In the genomic region with DNA sequence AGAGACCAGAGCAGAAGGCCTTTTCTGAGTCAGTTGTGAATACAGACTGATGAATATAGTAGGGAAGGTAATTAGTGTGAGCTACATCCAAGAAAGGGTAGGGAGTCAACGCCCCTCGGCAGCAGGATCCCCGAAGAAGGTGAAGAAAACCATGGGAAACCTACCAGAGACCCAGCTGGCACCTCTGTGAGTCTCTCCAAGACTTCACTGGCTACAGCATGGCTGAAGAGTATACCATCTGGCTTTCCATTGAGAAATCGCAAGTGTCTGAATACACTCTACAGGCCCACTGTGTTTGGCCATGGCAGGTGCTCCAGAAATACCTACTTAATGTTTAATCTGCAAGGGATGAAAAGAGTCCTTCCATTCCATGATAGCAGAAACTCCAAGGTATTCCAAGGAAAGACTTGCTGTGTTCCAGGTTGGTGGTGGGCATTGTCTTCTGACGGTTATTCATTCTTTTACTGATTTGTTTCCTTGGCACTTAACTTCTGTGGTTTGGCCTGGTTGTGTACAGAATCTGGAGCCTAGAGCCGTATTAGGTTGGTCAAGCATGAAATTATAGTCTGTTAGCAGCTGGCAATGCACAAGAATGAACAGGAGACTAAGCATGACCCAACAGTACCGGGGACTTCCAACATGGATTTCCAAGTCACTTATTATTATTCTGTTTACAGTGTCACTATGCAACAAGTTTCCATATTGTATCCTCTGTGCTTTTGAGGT, we compare ENCODE assay signal across 25 mouse cellular contexts.
A peak's percentile ranks its signal among the peaks of the same experiment; 100 is the strongest.
DNase-seq lines count a peak whose midpoint lies in the region; ATAC-seq and TF ChIP-seq lines count a peak whose summit lies in the region.
"Had no signal": no experiment of that assay in that cellular context is flagged by ENCODE, and none has a peak within 500 bp of the region (broad histone marks: within the 10 kb centered on the region; RNA-seq: fewer than 3 reads in every experiment).

No protein-coding gene starts in this region.

- DNase-seq in cerebellum, adult 9-10 months, result peak; percentile 27
- DNase-seq in cerebellum, adult 8-10 months, result no peak
- DNase-seq in forebrain, embryonic 14.5 days (ENCODE audit: low spot score), result no peak
- peak; percentile 63 for DNase-seq in midbrain, postnatal 0 days (ENCODE audit: low spot score)
- DNase-seq in midbrain, embryonic 11.5 days (ENCODE audit: low spot score, missing footprints), result no peak
- DNase-seq in natural killer cell, adult 2 months (ENCODE audit: low spot score in 2 of 2), result no peak
- DNase-seq: adrenal gland, postnatal 36 days; heart, postnatal 14 days; kidney, postnatal 36 days; layer of hippocampus, postnatal 36 days; lung, adult 18-20 months; lung, postnatal 10 days; right cerebral cortex, postnatal 14 days; thymus, adult 2 months; thymus, postnatal 4 days had no signal

- 61% methylated on average over 7 of the region's 7 CpGs for WGBS in forebrain, embryonic 16.5 days
- WGBS in forebrain, embryonic 14.5 days, result 55% methylated on average over 7 of the region's 7 CpGs
- 86% methylated on average over 7 of the region's 7 CpGs for WGBS in midbrain, postnatal 0 days
- 90% methylated on average over 7 of the region's 7 CpGs for WGBS in midbrain, embryonic 11.5 days

- peak; percentile 43 for ATAC-seq in forebrain, embryonic 16.5 days
- no peak; the same call in 1 of the 2 replicates for ATAC-seq in forebrain, embryonic 14.5 days
- ATAC-seq in midbrain, postnatal 0 days (ENCODE audit: low FRiP score), result no peak; the same call in 1 of the 2 replicates
- no peak for ATAC-seq in midbrain, embryonic 11.5 days (ENCODE audit: low FRiP score)
- ATAC-seq: CD4-positive, CD25-positive, alpha-beta regulatory T cell, adult 4 months; intestine, embryonic 16.5 days; liver, embryonic 12.5 days had no signal

- H3K27ac ChIP-seq in forebrain, embryonic 16.5 days (ENCODE audit: low read length), result no peak overlapping the region
- H3K27ac ChIP-seq in forebrain, embryonic 14.5 days (ENCODE audit: low read depth, low read length), result no peak overlapping the region
- no peak overlapping the region for H3K27ac ChIP-seq in midbrain, postnatal 0 days (ENCODE audit: low read depth, low read length)
- H3K27ac ChIP-seq in midbrain, embryonic 11.5 days (ENCODE audit: low read depth, low read length), result no peak overlapping the region
- H3K27ac ChIP-seq: embryonic facial prominence, embryonic 15.5 days; heart, embryonic 13.5 days; hindbrain, embryonic 14.5 days; limb, embryonic 13.5 days; liver, embryonic 12.5 days; midbrain, embryonic 10.5 days; stomach, postnatal 0 days had no signal

- no peak overlapping the region for H3K4me2 ChIP-seq in forebrain, embryonic 16.5 days (ENCODE audit: low read length)
- no peak overlapping the region for H3K4me2 ChIP-seq in forebrain, embryonic 14.5 days (ENCODE audit: low read length)
- no peak overlapping the region for H3K4me2 ChIP-seq in midbrain, postnatal 0 days (ENCODE audit: low read depth, low read length, poor library complexity, severe bottlenecking)
- H3K4me2 ChIP-seq in midbrain, embryonic 11.5 days, result no peak overlapping the region
- H3K4me2 ChIP-seq: embryonic facial prominence, embryonic 15.5 days; heart, embryonic 13.5 days; hindbrain, embryonic 14.5 days; limb, embryonic 13.5 days; liver, embryonic 12.5 days had no signal

- no peaks in the 10 kb centered on the region for H3K27me3 ChIP-seq in forebrain, embryonic 16.5 days (replicated peaks; ENCODE audit: control insufficient read depth, insufficient read depth, low read length)
- no peaks in the 10 kb centered on the region for H3K27me3 ChIP-seq in forebrain, embryonic 14.5 days (replicated peaks; ENCODE audit: control insufficient read depth, insufficient read depth, low read length)
- no peaks in the 10 kb centered on the region for H3K27me3 ChIP-seq in midbrain, postnatal 0 days (ENCODE audit: insufficient read depth, low read length)
- no peaks in the 10 kb centered on the region for H3K27me3 ChIP-seq in midbrain, embryonic 11.5 days (ENCODE audit: control insufficient read depth, insufficient read depth, low read length)
- H3K27me3 ChIP-seq: embryonic facial prominence, embryonic 15.5 days; heart, embryonic 13.5 days; limb, embryonic 13.5 days; liver, embryonic 12.5 days had no signal

- no peaks in the 10 kb centered on the region for H3K9me3 ChIP-seq in forebrain, embryonic 16.5 days (ENCODE audit: control insufficient read depth, low read length)
- H3K9me3 ChIP-seq in forebrain, embryonic 14.5 days (replicated peaks; ENCODE audit: control insufficient read depth, low read length), result no peaks in the 10 kb centered on the region
- no peaks in the 10 kb centered on the region for H3K9me3 ChIP-seq in midbrain, postnatal 0 days (ENCODE audit: low read length)
- H3K9me3 ChIP-seq in midbrain, embryonic 11.5 days (ENCODE audit: control insufficient read depth, low read length), result no peaks in the 10 kb centered on the region
- H3K9me3 ChIP-seq: embryonic facial prominence, embryonic 15.5 days; heart, embryonic 13.5 days; limb, embryonic 13.5 days; liver, embryonic 12.5 days; midbrain, embryonic 10.5 days had no signal

- no peaks in the 10 kb centered on the region for H3K36me3 ChIP-seq in forebrain, embryonic 16.5 days (ENCODE audit: control insufficient read depth, insufficient read depth)
- no peaks in the 10 kb centered on the region for H3K36me3 ChIP-seq in forebrain, embryonic 14.5 days (ENCODE audit: control insufficient read depth, insufficient read depth, low read length)
- H3K36me3 ChIP-seq in midbrain, postnatal 0 days (ENCODE audit: insufficient read depth, low read length), result no peaks in the 10 kb centered on the region
- H3K36me3 ChIP-seq in midbrain, embryonic 11.5 days (ENCODE audit: control insufficient read depth, insufficient read depth, low read length), result no peaks in the 10 kb centered on the region
- H3K36me3 ChIP-seq: embryonic facial prominence, embryonic 15.5 days; heart, embryonic 13.5 days; limb, embryonic 13.5 days; liver, embryonic 12.5 days; midbrain, embryonic 10.5 days had no signal

- H3K4me1 ChIP-seq in forebrain, embryonic 16.5 days (replicated peaks; ENCODE audit: control insufficient read depth, insufficient read depth, low read length), result peaks cover 7% of the 10 kb centered on the region; the same call in 1 of the 2 replicates
- H3K4me1 ChIP-seq in forebrain, embryonic 14.5 days (ENCODE audit: control insufficient read depth, insufficient read depth, low read length), result peaks cover 10% of the 10 kb centered on the region
- H3K4me1 ChIP-seq in midbrain, postnatal 0 days (ENCODE audit: insufficient read depth, low read length), result no peaks in the 10 kb centered on the region
- no peaks in the 10 kb centered on the region for H3K4me1 ChIP-seq in midbrain, embryonic 11.5 days (ENCODE audit: control insufficient read depth, insufficient read depth, low read length)
- H3K4me1 ChIP-seq: embryonic facial prominence, embryonic 15.5 days; heart, embryonic 13.5 days; liver, embryonic 12.5 days; midbrain, embryonic 10.5 days had no signal

- TF ChIP-seq CTCF in midbrain, postnatal 0 days (IDR thresholded peaks at IDR 0.05), result no peak

- H3K9ac ChIP-seq in forebrain, embryonic 16.5 days (replicated peaks; ENCODE audit: low read depth, low read length), result no peak overlapping the region
- H3K9ac ChIP-seq in forebrain, embryonic 14.5 days (ENCODE audit: low read length), result no peak overlapping the region
- H3K9ac ChIP-seq in midbrain, postnatal 0 days (replicated peaks; ENCODE audit: low read length, poor library complexity, severe bottlenecking), result no peak overlapping the region
- H3K9ac ChIP-seq in midbrain, embryonic 11.5 days (ENCODE audit: low read length), result no peak overlapping the region
- H3K9ac ChIP-seq: embryonic facial prominence, embryonic 15.5 days; heart, embryonic 13.5 days; hindbrain, embryonic 14.5 days; limb, embryonic 13.5 days; liver, embryonic 12.5 days had no signal

- no peak overlapping the region for H3K4me3 ChIP-seq in forebrain, embryonic 16.5 days (replicated peaks; ENCODE audit: low read length)
- no peak overlapping the region for H3K4me3 ChIP-seq in forebrain, embryonic 14.5 days (ENCODE audit: low read depth, low read length)
- H3K4me3 ChIP-seq in midbrain, postnatal 0 days (ENCODE audit: low read depth, low read length), result no peak overlapping the region
- no peak overlapping the region for H3K4me3 ChIP-seq in midbrain, embryonic 11.5 days (ENCODE audit: low read depth, low read length)
- H3K4me3 ChIP-seq: embryonic facial prominence, embryonic 15.5 days; heart, embryonic 13.5 days; limb, embryonic 13.5 days; liver, embryonic 12.5 days; midbrain, embryonic 10.5 days had no signal

Comparison
In these comparisons a context has a peak if more than half of its experiments do, and no peak if none do; other contexts are left out.
1. DNase-seq: peak in cerebellum, adult 9-10 months (single experiment) and midbrain, postnatal 0 days (single experiment); none in cerebellum, adult 8-10 months (single experiment), forebrain, embryonic 14.5 days (single experiment), midbrain, embryonic 11.5 days (single experiment) and natural killer cell, adult 2 months (0 of 2).